Mouse (Mus musculus): ENCODE data around the gene Irf5. TPM values are rescaled to one million over a fixed set of nuclear protein-coding genes. Genes with fewer than 3 reads are reported as not detected.

Irf5 gene
- total RNA-seq, 2 experiments from 2014 or later = 1.4 to 8.5 TPM

Other genes starting within 250 kb of the Irf5 start
- not detected for gene Fam71f2, start 247.0 kb upstream of the Irf5 start, total RNA-seq (2021)
- not detected for gene Fam71f1, start 207.5 kb upstream of the Irf5 start, total RNA-seq (2021)
- gene Calu, start 178.6 kb upstream of the Irf5 start, total RNA-seq (2021) = 100 to 1,000 TPM in 1 of 2 experiments, 10 to 100 TPM in 1; 99.7 to 108 TPM
- under 1 TPM; 0.13 to 0.32 TPM for gene Opn1sw, start 138.2 kb upstream of the Irf5 start, total RNA-seq (2021)
- gene Ccdc136, start 130.3 kb upstream of the Irf5 start, total RNA-seq (2021) = 10 to 100 TPM in 1 of 2 experiments, 1 to 10 TPM in 1; 8.0 to 14.1 TPM
- 100 to 1,000 TPM; 420 to 954 TPM for gene Flnc, start 93.4 kb upstream of the Irf5 start, total RNA-seq (2021)
- gene Atp6v1f, start 58.9 kb upstream of the Irf5 start, total RNA-seq (2021) = 100 to 1,000 TPM in 1 of 2 experiments, 10 to 100 TPM in 1; 90.2 to 102 TPM
- gene Atp6v1fnb, start 55.2 kb upstream of the Irf5 start, total RNA-seq (2021) = not detected
- 1 to 10 TPM; 5.1 to 5.7 TPM for gene Kcp, start 18.7 kb upstream of the Irf5 start, total RNA-seq (2021)
- 10 to 100 TPM; 28.5 to 30.8 TPM for gene Tnpo3, start 83.3 kb downstream of the Irf5 start, total RNA-seq (2021)
- gene Tspan33, start 167.6 kb downstream of the Irf5 start, total RNA-seq (2021) = 1 to 10 TPM; 2.8 to 3.1 TPM
- gene Smo, start 208.9 kb downstream of the Irf5 start, total RNA-seq (2021) = 1 to 10 TPM; 5.5 to 5.9 TPM
- gene Ahcyl2, start 241.4 kb downstream of the Irf5 start, total RNA-seq (2021) = 10 to 100 TPM; 16.0 to 19.0 TPM